9 mouse cellular contexts compared by ENCODE assay signal in genomic region chr19:46141091-46141490, GRCm38 (mm10). TPM values are rescaled to one million over a fixed set of nuclear protein-coding genes. Genes with fewer than 3 reads are reported as not detected.
DNase-seq lines count a peak whose midpoint lies in the region; ATAC-seq and TF ChIP-seq lines count a peak whose summit lies in the region.
"Had no signal": no experiment of that assay in that cellular context is flagged by ENCODE, and none has a peak within 500 bp of the region (broad histone marks: within the 10 kb centered on the region; RNA-seq: fewer than 3 reads in every experiment).

No protein-coding gene starts in this region.

- H3K27ac ChIP-seq in kidney, embryonic 14.5 days (ENCODE audit: low read depth, low read length): no peak overlapping the region
- H3K27ac ChIP-seq in hindbrain, embryonic 13.5 days: no peak overlapping the region

- peaks cover 56% of the 10 kb centered on the region for H3K27me3 ChIP-seq in kidney, embryonic 14.5 days (ENCODE audit: control insufficient read depth, insufficient read depth, low read length)
- peaks cover 93% of the 10 kb centered on the region for H3K27me3 ChIP-seq in hindbrain, embryonic 13.5 days

- DNase-seq in kidney, postnatal 25 days: no peak
- DNase-seq in brain, embryonic 14.5 days (ENCODE audit: low read depth): peak; percentile 40
- peak; percentile 58 for DNase-seq in embryo, embryonic 10.5 days (ENCODE audit: low spot score)
- no peak for DNase-seq in ovary, postnatal 14 days (ENCODE audit: low spot score)
- DNase-seq in thymus, adult 18-20 months: no peak
- DNase-seq: adrenal gland, adult 2 months; cerebellum, adult 9-11 months had no signal

- H3K4me3 ChIP-seq in kidney, embryonic 14.5 days (ENCODE audit: low read length): no peak overlapping the region
- H3K4me3 ChIP-seq in hindbrain, embryonic 13.5 days: no peak overlapping the region

- peaks cover 12% of the 10 kb centered on the region; the same call in 1 of the 2 replicates for H3K4me1 ChIP-seq in kidney, embryonic 14.5 days (ENCODE audit: control insufficient read depth, insufficient read depth, low read length)
- peaks cover 22% of the 10 kb centered on the region for H3K4me1 ChIP-seq in hindbrain, embryonic 13.5 days (replicated peaks)

- H3K4me2 ChIP-seq in kidney, embryonic 14.5 days (replicated peaks; ENCODE audit: low read depth, low read length): no peak overlapping the region
- no peak overlapping the region for H3K4me2 ChIP-seq in hindbrain, embryonic 13.5 days

- H3K36me3 ChIP-seq in kidney, embryonic 14.5 days (ENCODE audit: control insufficient read depth, insufficient read depth, low read length): no peaks in the 10 kb centered on the region
- no peaks in the 10 kb centered on the region for H3K36me3 ChIP-seq in hindbrain, embryonic 13.5 days

- no peak for TF ChIP-seq CTCF in brain, embryonic 14.5 days (IDR thresholded peaks at IDR 0.05; ENCODE audit: borderline replicate concordance, extremely low read depth, insufficient read depth, insufficient read length)

- H3K9ac ChIP-seq in kidney, embryonic 14.5 days (ENCODE audit: low read depth, low read length): 0 out of 2 replicates have a peak overlapping the region, but pooled peaks have one; percentile 37
- H3K9ac ChIP-seq in hindbrain, embryonic 13.5 days: peak overlapping the region; percentile 19; the same call in 1 of the 2 replicates

- H3K9me3 ChIP-seq in kidney, embryonic 14.5 days (ENCODE audit: control insufficient read depth, low read length): no peaks in the 10 kb centered on the region
- H3K9me3 ChIP-seq in hindbrain, embryonic 13.5 days: no peaks in the 10 kb centered on the region

- ATAC-seq in kidney, embryonic 14.5 days (ENCODE audit: low FRiP score, low TSS enrichment): peak; percentile 48; the same call in 1 of the 2 replicates
- no peak for ATAC-seq in hindbrain, embryonic 13.5 days (ENCODE audit: low FRiP score)

- TF ChIP-seq POLR2A in brain, embryonic 14.5 days (IDR thresholded peaks at IDR 0.05; ENCODE audit: borderline replicate concordance, extremely low read depth, insufficient read depth, insufficient read length, poor library complexity, severe bottlenecking): no peak

- WGBS in kidney, embryonic 14.5 days: 14% methylated on average over 6 of the region's 6 CpGs
- whole genome bisulfite sequencing in hindbrain, embryonic 13.5 days: 9% methylated on average over 6 of the region's 6 CpGs

RNA-seq across cellular contexts. Expression of gene Pitx3, which starts 7.0 kb away (rescaled TPM):
- polyA plus RNA-seq in kidney, embryonic 14.5 days (2014; fragmentation: Nextera tagmentation; extraction: Ambion mirVana): not detected in 2 replicates
- 2.6 and 2.7 TPM in 2 replicates for polyA plus RNA-seq in brain, embryonic 14.5 days (2012; rRNA removed)
- polyA plus RNA-seq in hindbrain, embryonic 13.5 days (2015; fragmentation: Nextera tagmentation; extraction: Ambion mirVana): 0.23 and 0.31 TPM in 2 replicates
- polyA plus RNA-seq: adrenal gland, adult 2 months had no signal

RNA-seq across cellular contexts. Expression of gene Elovl3, which starts 9.4 kb away (rescaled TPM):
- not detected in 2 replicates for polyA plus RNA-seq in kidney, embryonic 14.5 days (2014; fragmentation: Nextera tagmentation; extraction: Ambion mirVana)
- polyA plus RNA-seq in brain, embryonic 14.5 days (2012; rRNA removed): not detected in 2 replicates
- polyA plus RNA-seq in hindbrain, embryonic 13.5 days (2015; fragmentation: Nextera tagmentation; extraction: Ambion mirVana): not detected in 2 replicates

RNA-seq across cellular contexts. Expression of gene Gbf1, which starts 11.2 kb away (rescaled TPM):
- 29.0 and 50.3 TPM in 2 replicates for polyA plus RNA-seq in kidney, embryonic 14.5 days (2014; fragmentation: Nextera tagmentation; extraction: Ambion mirVana)
- polyA plus RNA-seq in brain, embryonic 14.5 days (2012; rRNA removed): 94.8 and 106 TPM in 2 replicates
- polyA plus RNA-seq in hindbrain, embryonic 13.5 days (2015; fragmentation: Nextera tagmentation; extraction: Ambion mirVana): 71.6 and 80.4 TPM in 2 replicates

Comparison
In these comparisons a context has a peak if more than half of its experiments do, and no peak if none do; other contexts are left out.
1. DNase-seq: peak in brain, embryonic 14.5 days (single experiment) and embryo, embryonic 10.5 days (single experiment); none in kidney, postnatal 25 days (0 of 2), ovary, postnatal 14 days (single experiment) and thymus, adult 18-20 months (0 of 2).